Mouse (Mus musculus) monocyte, adult 5-6 weeks (primary cell): ENCODE results near the gene Tmc4. TPM values are rescaled to one million over a fixed set of nuclear protein-coding genes. Genes with fewer than 3 reads are reported as not detected.
A peak's percentile ranks its signal among the peaks of the same experiment; 100 is the strongest.

Experiments used
- ATAC-seq: fragments of 153-309, 156-312 bp; replicated peaks from 2 replicates; pipeline ENCODE4 v1.8.0; 2017; ENCODE audit warnings: mild to moderate bottlenecking; ENCODE audit not compliant: low TSS enrichment, insufficient number of reproducible peaks, severe bottlenecking, poor library complexity, low FRiP score
- total RNA-seq: library from RNA; stranded (forward); fragments of 200-1000, 200-491, 200-594 nt; gene quantifications from 3 replicates; pipeline ENCODE4 v1.2.3, GENCODE M21; 2017

Tmc4 gene
- total RNA-seq, 1 experiment from 2014 or later: 7.6 TPM

GRCm38 (mm10) chr7:3646641-3647040 is 30.7 kb downstream of the Tmc4 start:
- ATAC-seq: no peak

DNA sequence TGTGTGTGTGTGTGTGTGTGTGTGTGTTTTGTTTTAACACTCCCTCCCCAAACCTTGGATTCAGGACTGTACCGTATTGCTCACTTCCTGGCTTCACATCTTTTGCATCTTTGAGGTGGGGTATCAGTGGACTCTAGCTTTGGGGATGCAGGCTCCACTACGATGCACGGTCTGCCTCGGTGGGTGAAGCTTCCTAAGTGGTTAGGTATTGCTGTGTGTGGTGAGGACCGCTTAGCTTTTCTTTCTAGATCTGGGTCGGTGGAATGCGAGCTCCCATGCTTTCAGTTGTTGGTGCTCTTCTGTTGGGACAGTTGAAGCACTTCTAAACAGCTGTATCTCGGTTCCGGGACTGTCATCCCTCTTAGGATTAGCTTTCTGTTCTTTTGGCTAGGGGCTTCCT is 31.2 kb downstream of the Tmc4 start:
- ATAC-seq: no peak

DNA sequence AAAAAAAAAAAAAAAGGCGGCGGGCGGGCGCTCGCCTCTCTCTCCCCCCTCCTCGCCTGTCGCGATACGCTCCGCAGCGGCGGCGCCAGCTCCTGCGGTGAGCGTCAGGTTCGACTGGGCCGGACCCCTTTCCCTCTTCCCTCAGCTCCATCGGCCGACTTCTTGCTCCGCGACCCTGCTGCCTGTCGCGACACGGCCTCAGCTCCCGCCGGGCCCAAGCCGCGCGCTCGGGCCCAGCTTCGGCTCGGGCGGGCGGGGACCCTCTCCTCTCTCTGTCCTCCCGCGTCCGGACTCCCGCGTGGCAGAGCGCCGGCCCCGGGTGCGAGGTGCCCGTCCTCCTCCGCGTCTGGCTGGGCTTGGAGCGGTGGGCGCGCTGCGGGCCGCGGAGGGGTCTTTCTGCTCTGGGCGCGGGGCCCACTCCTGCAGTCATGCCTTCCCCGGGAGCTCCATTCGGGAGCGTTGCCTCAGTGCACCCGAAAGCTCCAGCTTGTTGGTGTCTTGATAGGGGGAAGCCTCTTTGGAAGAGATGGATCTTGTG is 31.8 kb downstream of the Tmc4 start:
- no peak for ATAC-seq

DNA sequence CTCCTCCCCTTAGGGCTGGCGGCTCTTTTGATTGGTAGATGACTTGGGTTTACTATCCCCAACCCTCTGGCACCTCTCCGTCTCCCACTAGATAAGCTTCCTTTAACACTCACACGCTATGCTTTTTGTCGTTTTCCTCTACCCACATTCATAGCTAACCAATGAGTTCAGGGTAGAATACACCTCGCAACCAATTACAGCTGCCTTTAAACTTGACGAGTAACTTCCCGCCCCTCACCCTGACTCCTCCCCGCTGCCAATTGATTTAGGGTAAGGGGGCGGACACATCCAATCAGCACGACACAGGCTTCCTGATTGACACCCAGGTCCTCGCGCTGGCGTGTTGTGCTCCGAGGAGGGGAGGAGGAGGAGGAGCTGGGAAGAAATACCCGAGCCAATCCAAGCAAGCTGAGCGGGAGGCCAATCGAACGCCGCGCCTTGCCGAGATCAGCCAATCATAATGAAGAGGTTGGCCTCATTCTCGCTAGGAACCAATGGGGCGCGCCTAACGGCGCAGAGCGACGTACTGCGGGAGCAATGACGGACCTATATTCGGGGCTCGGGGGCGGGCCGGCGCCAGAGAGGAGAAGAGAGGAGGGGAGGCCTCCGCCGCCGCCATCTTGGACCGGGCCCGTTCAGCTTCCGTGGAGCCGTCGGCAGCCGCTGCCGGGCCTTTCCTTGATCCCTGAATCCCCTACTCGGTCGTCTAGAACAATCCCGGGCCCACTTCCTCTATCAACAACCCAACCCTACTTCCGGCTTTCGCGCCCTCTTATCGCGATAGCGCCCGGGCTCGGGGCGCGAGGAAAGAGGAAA is 32.5 kb downstream of the Tmc4 start, which contains the start of gene Cnot3:
TSS of gene Cnot3 (plus strand) at position 597 of the 816 bp plus-strand sequence.
- ATAC-seq: peak; percentile 92

DNA sequence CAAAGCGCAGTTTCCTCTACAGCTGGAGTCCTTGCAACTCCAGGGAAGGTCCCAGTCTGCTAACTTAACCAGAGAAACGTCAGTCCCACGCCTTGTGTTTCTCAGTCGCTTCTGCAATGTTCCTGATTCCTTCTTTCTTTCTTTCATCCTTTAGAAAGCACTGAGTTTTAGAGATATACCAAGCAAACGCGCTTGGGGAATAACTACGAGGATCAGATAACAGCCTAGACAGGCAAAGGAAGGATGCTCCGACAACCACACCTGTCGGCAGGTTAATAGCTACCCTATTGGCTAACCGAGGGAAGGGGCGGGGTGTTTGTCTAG is 33.0 kb downstream of the Tmc4 start:
- ATAC-seq: no peak

GRCm38 (mm10) chr7:3643843-3644242 is 33.5 kb downstream of the Tmc4 start:
- no peak for ATAC-seq

- no peak for ATAC-seq
Measured at GRCm38 (mm10) chr7:3643412-3643811, 33.9 kb downstream of the Tmc4 start.

- ATAC-seq: no peak
Measured at GRCm38 (mm10) chr7:3630478-3630815, 46.9 kb downstream of the Tmc4 start.

- ATAC-seq: peak; percentile 85
Measured at GRCm38 (mm10) chr7:3629543-3630477, 47.5 kb downstream of the Tmc4 start, which contains the start of the genes Tfpt and Prpf31. TSS of gene Tfpt (minus strand) at chr7:3629929. TSS of gene Prpf31 (plus strand) at chr7:3629985.

DNA sequence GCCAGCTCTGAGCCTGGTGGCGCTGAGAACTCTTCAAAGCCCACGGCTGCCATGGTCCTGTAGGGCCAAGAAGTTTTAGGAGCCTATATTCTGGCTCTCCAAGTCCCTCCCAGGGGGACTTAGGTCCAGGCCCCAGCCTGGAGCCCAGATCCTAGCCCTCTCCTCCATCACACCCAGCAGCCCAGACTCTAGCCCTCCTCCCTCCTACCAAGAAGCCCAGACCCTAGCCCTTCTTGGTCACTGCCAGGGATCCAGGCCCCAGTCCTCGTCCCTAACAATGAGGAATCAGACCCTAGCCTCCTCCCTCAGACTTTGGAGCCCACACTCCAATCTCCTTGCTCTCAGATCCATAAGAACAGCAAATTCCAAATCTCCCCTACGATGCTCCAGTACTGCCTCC is 48.3 kb downstream of the Tmc4 start:
- ATAC-seq: no peak

- ATAC-seq: peak; percentile 97
Measured at GRCm38 (mm10) chr7:3617242-3617995, 59.9 kb downstream of the Tmc4 start, which contains the start of gene Ndufa3. TSS of gene Ndufa3 (plus strand) at chr7:3617373.

- no peak for ATAC-seq
Measured at GRCm38 (mm10) chr7:3616389-3617241, 60.7 kb downstream of the Tmc4 start.

DNA sequence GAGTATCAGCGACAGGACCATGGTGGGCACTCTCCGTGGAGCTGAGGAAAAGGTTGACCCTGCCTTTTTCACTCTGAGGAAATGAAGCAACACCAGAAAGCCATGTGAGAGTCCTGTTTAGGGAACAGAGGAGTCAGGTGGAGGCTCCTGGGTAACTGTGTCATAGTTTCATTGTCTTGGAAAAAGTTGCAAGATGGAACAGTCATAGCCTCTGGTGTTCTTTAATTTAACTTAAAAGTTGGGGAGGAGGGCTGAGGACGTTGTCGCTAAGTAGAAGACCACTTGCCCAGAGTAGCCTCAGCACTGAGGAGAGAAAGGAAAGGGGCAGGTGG is 61.3 kb downstream of the Tmc4 start, which contains the start of gene Oscar:
TSS of gene Oscar (minus strand) at position 101 of the 332 bp plus-strand sequence.
- no peak for ATAC-seq

Other genes starting within 250 kb of the Tmc4 start
- 1.3 to 1.9 TPM in 2 of 3 replicates, not detected in the other for gene Tarm1, start 174.9 kb downstream of the Tmc4 start, total RNA-seq
- gene Oscar, start 61.4 kb downstream of the Tmc4 start, total RNA-seq: not detected in 3 replicates
- 163 to 226 TPM (median 220 TPM) in 3 replicates for gene Ndufa3, start 60.2 kb downstream of the Tmc4 start, total RNA-seq
- 20.6 to 34.9 TPM (median 28.7 TPM) in 3 replicates for gene Tfpt, start 47.6 kb downstream of the Tmc4 start, total RNA-seq
- 50.9 to 63.8 TPM (median 57.8 TPM) in 3 replicates for gene Prpf31, start 47.6 kb downstream of the Tmc4 start, total RNA-seq
- gene Cnot3, start 32.3 kb downstream of the Tmc4 start, total RNA-seq: 19.8 to 52.4 TPM (median 24.8 TPM) in 3 replicates
- 6.4 to 10.3 TPM (median 6.6 TPM) in 3 replicates for gene Leng1, start 11.7 kb downstream of the Tmc4 start, total RNA-seq
- 17.0 to 28.1 TPM (median 19.7 TPM) in 3 replicates for gene Tsen34, start 15.3 kb upstream of the Tmc4 start, total RNA-seq
- gene Mboat7, start 16.0 kb upstream of the Tmc4 start, total RNA-seq: 26.7 to 36.8 TPM (median 36.4 TPM) in 3 replicates
- 1,184 to 2,050 TPM (median 1,737 TPM) in 3 replicates for gene Rps9, start 26.4 kb upstream of the Tmc4 start, total RNA-seq
- gene Pirb, start 42.8 kb upstream of the Tmc4 start, total RNA-seq: 111 to 159 TPM (median 138 TPM) in 3 replicates
- 3.1 to 10.7 TPM (median 9.4 TPM) in 3 replicates for gene Gm15448, start 148.1 kb upstream of the Tmc4 start, total RNA-seq
- gene Pira2, start 167.5 kb upstream of the Tmc4 start, total RNA-seq: 4.7 to 22.8 TPM (median 10.7 TPM) in 3 replicates
- gene Gm14548, start 220.6 kb upstream of the Tmc4 start, total RNA-seq: 5.2 to 14.5 TPM (median 10.1 TPM) in 3 replicates
- gene Lilra6, start 237.9 kb upstream of the Tmc4 start, total RNA-seq: 3.5 to 19.0 TPM (median 14.2 TPM) in 3 replicates